Comparison of ENCODE assay signal across 17 mouse cellular contexts in the genomic region with DNA sequence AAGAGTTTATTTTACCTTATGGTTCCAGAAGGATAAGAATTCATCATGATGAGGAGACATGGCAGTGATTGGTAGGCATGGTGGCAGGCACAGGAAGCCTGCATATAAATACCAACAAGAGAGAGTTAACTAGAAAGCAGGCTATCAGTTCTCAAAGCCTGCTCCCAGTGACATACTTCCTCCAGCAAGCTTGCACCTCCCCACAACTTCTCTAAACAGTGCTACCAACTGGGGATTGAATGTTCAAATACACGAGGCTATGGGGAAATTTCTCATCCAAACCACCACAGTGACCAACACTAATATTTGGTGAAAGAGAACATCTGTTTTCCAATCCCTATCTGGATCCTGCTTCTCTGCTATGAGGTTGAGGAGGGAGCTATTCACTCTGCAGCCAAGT.
"Had no signal": no experiment of that assay in that cellular context is flagged by ENCODE, and none has a peak within 500 bp of the region (broad histone marks: within the 10 kb centered on the region; RNA-seq: fewer than 3 reads in every experiment).

No protein-coding gene starts in this region.

- H3K4me1 ChIP-seq: megakaryocyte, embryonic 14.5 days; midbrain, embryonic 13.5 days; neural tube, embryonic 12.5 days; stomach, embryonic 15.5 days had no signal

- ATAC-seq: midbrain, embryonic 13.5 days; midbrain, embryonic 16.5 days had no signal

- H3K9ac ChIP-seq: liver, embryonic 14.5 days; lung, embryonic 14.5 days; midbrain, embryonic 13.5 days; neural tube, embryonic 12.5 days; stomach, embryonic 15.5 days had no signal

- H3K4me2 ChIP-seq: lung, embryonic 14.5 days; midbrain, embryonic 11.5 days; midbrain, embryonic 13.5 days; neural tube, embryonic 12.5 days; stomach, embryonic 15.5 days had no signal

- H3K27ac ChIP-seq: liver, embryonic 14.5 days; macrophage; midbrain, embryonic 13.5 days; neural tube, embryonic 12.5 days; stomach, embryonic 15.5 days; stomach, postnatal 0 days had no signal

- H3K36me3 ChIP-seq: midbrain, embryonic 13.5 days; neural tube, embryonic 12.5 days; stomach, embryonic 15.5 days had no signal

- DNase-seq: lung, adult 18-20 months; lung, embryonic 14.5 days; lung, postnatal 10 days; right cerebral cortex, postnatal 14 days; thymus, adult 2 months; thymus, postnatal 25 days; thymus, postnatal 4 days had no signal

- H3K27me3 ChIP-seq: megakaryocyte, embryonic 14.5 days; midbrain, embryonic 13.5 days; neural tube, embryonic 12.5 days; stomach, embryonic 15.5 days had no signal

- H3K4me3 ChIP-seq: midbrain, embryonic 13.5 days; myocyte; neural tube, embryonic 12.5 days; stomach, embryonic 15.5 days had no signal

- H3K9me3 ChIP-seq: midbrain, embryonic 13.5 days; neural tube, embryonic 12.5 days; stomach, embryonic 15.5 days had no signal
